Mouse (Mus musculus) induced T-regulatory cell, adult 2 months (primary cell): ENCODE measurements around the gene Ccdc15.

Source experiments
- DNase-seq: peaks from one replicate; pipeline ENCODE4 v3.0.0-alpha.2; 2012; ENCODE audit warnings: low read depth

Ccdc15 gene

GRCm38 (mm10) chr9:37347988-37348642 lies at the start of gene Ccdc15:
Gene Ccdc15 (minus strand): TSS chr9:37348432.
- DNase-seq: peak; percentile 99

- no peak for DNase-seq
Measured at GRCm38 (mm10) chr9:37393482-37394131, 45.4 kb upstream of the Ccdc15 start.

- DNase-seq: no peak
Measured at GRCm38 (mm10) chr9:37392071-37392470, 43.8 kb upstream of the Ccdc15 start.

GRCm38 (mm10) chr9:37390891-37391290 lies 42.7 kb upstream of the Ccdc15 start:
- DNase-seq: no peak

GRCm38 (mm10) chr9:37384284-37385182 lies 36.3 kb upstream of the Ccdc15 start:
- DNase-seq: peak; percentile 7

- DNase-seq: no peak
Measured at GRCm38 (mm10) chr9:37383161-37383560, 34.9 kb upstream of the Ccdc15 start.

GRCm38 (mm10) chr9:37375718-37376117 lies 27.5 kb upstream of the Ccdc15 start:
- no peak for DNase-seq

- DNase-seq: no peak
Measured at GRCm38 (mm10) chr9:37371232-37371801, 23.1 kb upstream of the Ccdc15 start.

GRCm38 (mm10) chr9:37368860-37369259 lies 20.6 kb upstream of the Ccdc15 start:
- no peak for DNase-seq

- no peak for DNase-seq
Measured at GRCm38 (mm10) chr9:37368081-37368830, 20.0 kb upstream of the Ccdc15 start.

- no peak for DNase-seq
Measured at GRCm38 (mm10) chr9:37367301-37368080, 19.3 kb upstream of the Ccdc15 start, which contains the start of gene Hepacam. Gene Hepacam (plus strand): TSS chr9:37367351.

- no peak for DNase-seq
Measured at GRCm38 (mm10) chr9:37365706-37366105, 17.5 kb upstream of the Ccdc15 start.

- DNase-seq: no peak
Measured at GRCm38 (mm10) chr9:37364392-37364791, 16.2 kb upstream of the Ccdc15 start.

GRCm38 (mm10) chr9:37363551-37363950 lies 15.3 kb upstream of the Ccdc15 start:
- no peak for DNase-seq

GRCm38 (mm10) chr9:37362881-37363280 lies 14.6 kb upstream of the Ccdc15 start:
- DNase-seq: no peak

- no peak for DNase-seq
Measured at GRCm38 (mm10) chr9:37362084-37362483, 13.9 kb upstream of the Ccdc15 start.

- DNase-seq: no peak
Measured at GRCm38 (mm10) chr9:37359331-37360220, 11.3 kb upstream of the Ccdc15 start.

GRCm38 (mm10) chr9:37358713-37359330 lies 10.6 kb upstream of the Ccdc15 start:
- no peak for DNase-seq

GRCm38 (mm10) chr9:37354485-37354884 lies 6.3 kb upstream of the Ccdc15 start:
- DNase-seq: peak; percentile 26
